Mouse (Mus musculus) neural tube, embryonic 15.5 days (tissue): ENCODE results near the gene 2210016F16Rik. TPM values are rescaled to one million over a fixed set of nuclear protein-coding genes. Genes with fewer than 3 reads are reported as not detected.
"Not testable (repeated sequence)": the region's sequence is repeated elsewhere in the genome, so short reads cannot be mapped to it uniquely, and the experiment has no call there.

ENCODE experiments used
- ATAC-seq: fragments of 200-750 bp; cut with Nextera tagmentation; 2 replicates; pipeline ENCODE4 v1.8.0; 2017; ENCODE audit warnings: mild to moderate bottlenecking, moderate TSS enrichment, moderate library complexity; ENCODE audit not compliant: low FRiP score
- H3K27ac ChIP-seq: fragments of 300-500 bp; sonication (generic); replicated peaks from 2 replicates; pipeline ENCODE4 v1.5.1; 2015; ENCODE audit warnings: mild to moderate bottlenecking, inconsistent platforms
- H3K27me3 ChIP-seq: fragments of 300-500 bp; sonication (generic); replicated peaks from 2 replicates; pipeline ENCODE4 v1.6.1; 2015; ENCODE audit warnings: inconsistent platforms
- H3K36me3 ChIP-seq: fragments of 300-500 bp; sonication (generic); 2 replicates; pipeline ENCODE4 v1.6.1; 2015; ENCODE audit warnings: inconsistent platforms
- H3K4me1 ChIP-seq: fragments of 300-500 bp; sonication (generic); 2 replicates; pipeline ENCODE4 v1.6.1; 2015; ENCODE audit warnings: inconsistent platforms
- H3K4me2 ChIP-seq: fragments of 300-500 bp; sonication (generic); 2 replicates; pipeline ENCODE4 v1.6.1; 2015; ENCODE audit warnings: inconsistent platforms, mild to moderate bottlenecking, moderate library complexity
- H3K4me3 ChIP-seq: fragments of 300-500 bp; sonication (generic); replicated peaks from 2 replicates; pipeline ENCODE4 v1.5.1; 2015; ENCODE audit warnings: mild to moderate bottlenecking, inconsistent platforms
- H3K9ac ChIP-seq: fragments of 300-500 bp; sonication (generic); replicated peaks from 2 replicates; pipeline ENCODE4 v1.6.1; 2015; ENCODE audit warnings: mild to moderate bottlenecking, inconsistent platforms
- H3K9me3 ChIP-seq: fragments of 300-500 bp; sonication (generic); replicated peaks from 2 replicates; pipeline ENCODE4 v1.6.1; 2016; ENCODE audit warnings: inconsistent platforms
- WGBS: fragments of 180-500 bp; shearing (Covaris S2); methylation state at CpG from one replicate; pipeline ENCODE4 v1.1.7; 2015; ENCODE audit warnings: mixed read lengths; 5-methylcytosine and 5-hydroxymethylcytosine counted together
- polyA plus RNA-seq: library from polyadenylated mRNA; unstranded; fragments of >200 nt; fragmentation: Nextera tagmentation; extraction: Ambion mirVana; gene quantifications from 2 replicates; pipeline ENCODE4 v1.2.1, GENCODE M21; 2015

Gene 2210016F16Rik
- polyA plus RNA-seq, 1 experiment from 2014 or later: 23.4 TPM

GRCm38 (mm10) chr13:58372278-58373152 lies 12.5 kb downstream of the 2210016F16Rik start:
- Histone ChIP-seq H3K4me3 (no peak overlapping the region), H3K4me1 (no peaks in the 10 kb centered on the region), H3K27me3 (no peaks in the 10 kb centered on the region), H3K36me3 (no peaks in the 10 kb centered on the region), H3K9ac (no peak overlapping the region), H3K9me3 (no peaks in the 10 kb centered on the region), H3K4me2 (no peak overlapping the region), H3K27ac (no peak overlapping the region)
- 92% methylated on average over 5 of the region's 5 CpGs for WGBS
- ATAC-seq: no peak

DNA sequence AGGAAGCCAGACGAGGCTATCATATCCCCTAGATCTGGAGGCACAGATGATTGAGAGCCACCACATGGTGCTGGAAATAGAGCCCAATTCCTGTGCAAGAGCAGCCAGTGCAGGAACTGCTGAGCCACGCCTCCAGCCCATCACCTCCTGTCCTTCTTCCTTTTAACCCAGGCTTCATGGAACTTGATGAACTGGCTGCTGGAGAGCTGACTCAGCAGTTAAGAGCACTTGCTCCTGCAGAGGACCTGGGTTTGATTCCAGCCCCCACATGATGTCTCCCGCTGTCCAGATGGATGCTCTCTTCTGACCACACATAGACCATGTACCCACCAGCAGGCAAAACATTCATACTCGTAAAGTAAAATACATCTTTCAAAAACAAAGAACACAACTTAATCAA lies 16.2 kb downstream of the 2210016F16Rik start:
- WGBS: 74% methylated on average over 4 of the region's 4 CpGs
- ATAC-seq: no peak
- H3K27me3 ChIP-seq: no peaks in the 10 kb centered on the region
- no peak overlapping the region for H3K27ac ChIP-seq
- H3K9me3 ChIP-seq: no peaks in the 10 kb centered on the region
- no peaks in the 10 kb centered on the region for H3K4me1 ChIP-seq
- H3K4me3 ChIP-seq: no peak overlapping the region
- no peak overlapping the region for H3K4me2 ChIP-seq
- no peak overlapping the region for H3K9ac ChIP-seq
- H3K36me3 ChIP-seq: no peaks in the 10 kb centered on the region

DNA sequence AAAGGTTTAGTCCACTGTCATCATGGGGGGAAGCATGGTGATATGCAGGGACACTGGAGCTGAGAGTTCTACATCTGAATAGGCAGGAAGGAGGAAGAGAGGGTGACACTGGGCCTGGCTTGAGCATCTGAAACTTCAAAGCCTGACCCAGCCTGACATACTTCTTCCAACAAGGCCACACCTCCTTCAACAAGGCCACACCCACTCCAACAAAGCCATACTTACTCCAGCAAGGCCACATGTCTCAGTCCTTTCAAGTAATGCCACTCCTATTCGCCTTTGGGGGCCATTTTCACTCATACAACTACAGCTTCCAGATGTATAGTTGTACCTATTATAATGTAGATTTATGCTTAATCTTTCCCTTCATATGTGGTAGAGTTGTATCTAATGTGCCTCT lies 17.4 kb downstream of the 2210016F16Rik start:
- Histone ChIP-seq H3K4me2 (no peak overlapping the region), H3K4me3 (no peak overlapping the region), H3K9ac (no peak overlapping the region), H3K9me3 (no peaks in the 10 kb centered on the region), H3K36me3 (no peaks in the 10 kb centered on the region), H3K4me1 (no peaks in the 10 kb centered on the region), H3K27ac (no peak overlapping the region), H3K27me3 (no peaks in the 10 kb centered on the region)
- no peak for ATAC-seq
- WGBS: 79% methylated on average over 1 of the region's 1 CpGs

GRCm38 (mm10) chr13:58366373-58366772 lies 18.7 kb downstream of the 2210016F16Rik start:
- Histone ChIP-seq H3K27ac (no peak overlapping the region), H3K27me3 (no peaks in the 10 kb centered on the region), H3K4me3 (no peak overlapping the region), H3K4me1 (no peaks in the 10 kb centered on the region), H3K4me2 (no peak overlapping the region), H3K9ac (no peak overlapping the region), H3K36me3 (no peaks in the 10 kb centered on the region), H3K9me3 (no peaks in the 10 kb centered on the region)
- WGBS: 90% methylated on average over 3 of the region's 3 CpGs
- no peak for ATAC-seq

GRCm38 (mm10) chr13:58365179-58365578 lies 19.8 kb downstream of the 2210016F16Rik start:
- 87% methylated on average over 8 of the region's 8 CpGs for WGBS

DNA sequence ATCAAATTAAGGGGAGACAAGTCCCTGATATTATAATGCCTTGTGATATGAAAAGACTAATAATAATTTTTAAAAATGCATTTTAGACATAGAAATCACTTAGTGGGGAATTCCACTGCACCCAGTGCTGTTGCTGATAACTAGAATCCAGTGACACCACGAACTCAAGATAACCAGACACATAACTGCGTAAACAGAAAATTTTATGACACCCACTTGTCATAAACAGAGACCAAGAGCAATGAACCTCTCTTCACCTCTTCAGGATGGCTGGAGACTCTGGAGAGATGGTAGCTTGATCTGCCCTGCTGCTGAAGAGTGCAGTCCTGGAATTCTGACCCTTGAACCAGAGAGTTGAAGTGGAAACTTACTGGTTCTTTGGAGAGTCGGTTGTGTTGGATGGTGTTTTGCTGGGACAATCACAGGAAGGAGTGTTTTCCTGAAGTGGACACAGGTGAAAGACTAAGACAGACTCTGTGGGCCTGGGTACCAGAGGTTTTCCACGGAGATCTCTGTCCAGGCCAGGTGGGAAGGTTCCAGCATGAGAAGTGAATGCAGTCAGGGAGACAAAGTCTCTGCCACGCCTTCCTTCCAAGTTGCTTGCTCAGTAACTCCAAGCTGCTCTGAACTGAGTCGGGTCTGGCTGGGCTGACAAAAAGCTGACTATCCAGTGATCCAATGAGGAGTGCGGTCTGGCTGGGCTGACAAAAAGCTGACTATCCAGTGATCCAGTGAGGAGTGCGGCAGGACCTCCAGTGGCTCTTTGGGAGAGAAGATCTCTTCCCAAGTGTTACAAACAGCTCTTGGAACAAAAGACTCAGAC lies 20.5 kb downstream of the 2210016F16Rik start:
- Histone ChIP-seq H3K4me1 (no peaks in the 10 kb centered on the region), H3K36me3 (no peaks in the 10 kb centered on the region)
- 81% methylated on average over 8 of the region's 8 CpGs for WGBS

More at GRCm38 (mm10) chr13:58365179-58365578, 19.8 kb downstream of the 2210016F16Rik start:
- H3K36me3 ChIP-seq, H3K9ac ChIP-seq, H3K4me2 ChIP-seq, H3K27me3 ChIP-seq, H3K9me3 ChIP-seq, H3K4me1 ChIP-seq, H3K27ac ChIP-seq, H3K4me3 ChIP-seq, ATAC-seq: not testable (repeated sequence)

DNA sequence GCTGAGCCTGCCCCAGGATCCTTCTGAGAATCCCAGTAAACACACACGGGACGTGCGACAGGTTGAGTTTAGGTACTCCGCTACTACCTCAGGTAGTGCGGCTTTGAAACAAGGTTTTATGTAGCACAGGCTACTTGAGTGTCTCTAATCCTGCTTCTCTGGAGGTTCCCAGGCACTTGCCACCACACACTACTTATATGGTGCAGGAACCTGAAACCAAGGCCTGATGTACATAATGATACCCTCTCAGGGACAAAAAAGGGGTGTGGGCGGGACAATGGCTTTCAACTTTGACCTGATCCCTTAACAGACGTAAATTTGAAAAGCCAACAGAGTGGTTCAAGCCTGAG lies 25.7 kb downstream of the 2210016F16Rik start:
- Histone ChIP-seq H3K9me3 (no peaks in the 10 kb centered on the region), H3K4me3 (peak overlapping the region; percentile 73), H3K36me3 (no peaks in the 10 kb centered on the region), H3K4me1 (peaks cover 3% of the 10 kb centered on the region; the same call in 1 of the 2 replicates), H3K27ac (peak overlapping the region; percentile 61; the same call in 1 of the 2 replicates), H3K27me3 (no peaks in the 10 kb centered on the region), H3K9ac (peak overlapping the region; percentile 20; the same call in 1 of the 2 replicates), H3K4me2 (peak overlapping the region; percentile 96)
- WGBS: 5% methylated on average over 7 of the region's 7 CpGs
- ATAC-seq: no peak

More for the DNA sequence above, 20.5 kb downstream of the 2210016F16Rik start:
- no peaks in the 10 kb centered on the region for H3K27me3 ChIP-seq
- no peak overlapping the region for H3K4me2 ChIP-seq
- H3K4me3 ChIP-seq: no peak overlapping the region
- ATAC-seq: no peak
- H3K9ac ChIP-seq: no peak overlapping the region
- no peak overlapping the region for H3K27ac ChIP-seq
- H3K9me3 ChIP-seq: no peaks in the 10 kb centered on the region

GRCm38 (mm10) chr13:58358629-58359303 lies 26.3 kb downstream of the 2210016F16Rik start, which contains the start of gene Kif27:
TSS of gene Kif27 (minus strand) at chr13:58359122.
- peak within 1 kb of the TSS; percentile 61; the same call in 1 of the 2 replicates for H3K27ac ChIP-seq
- no peaks in the 10 kb centered on the region for H3K9me3 ChIP-seq
- H3K4me2 ChIP-seq: peak within 1 kb of the TSS; percentile 96
- no peaks in the 10 kb centered on the region for H3K36me3 ChIP-seq
- peak within 1 kb of the TSS; percentile 73 for H3K4me3 ChIP-seq
- H3K4me1 ChIP-seq: peaks cover 3% of the 10 kb centered on the region; the same call in 1 of the 2 replicates
- no peaks in the 10 kb centered on the region for H3K27me3 ChIP-seq
- WGBS: under 1% methylated on average over 63 of the region's 85 CpGs
- H3K9ac ChIP-seq: peak within 1 kb of the TSS; percentile 56
- peak; percentile 98 for ATAC-seq

GRCm38 (mm10) chr13:58352996-58353395 lies 32.0 kb downstream of the 2210016F16Rik start:
- H3K36me3 ChIP-seq: no peaks in the 10 kb centered on the region
- H3K4me1 ChIP-seq: no peaks in the 10 kb centered on the region
- H3K4me2 ChIP-seq: no peak overlapping the region
- no peak overlapping the region for H3K4me3 ChIP-seq
- H3K9me3 ChIP-seq: no peaks in the 10 kb centered on the region
- no peak overlapping the region for H3K27ac ChIP-seq
- no peak overlapping the region for H3K9ac ChIP-seq
- no peaks in the 10 kb centered on the region for H3K27me3 ChIP-seq
- no peak for ATAC-seq

- Histone ChIP-seq H3K4me3 (no peak overlapping the region), H3K9me3 (no peaks in the 10 kb centered on the region), H3K27ac (no peak overlapping the region), H3K27me3 (no peaks in the 10 kb centered on the region), H3K4me2 (no peak overlapping the region), H3K4me1 (no peaks in the 10 kb centered on the region), H3K36me3 (no peaks in the 10 kb centered on the region), H3K9ac (no peak overlapping the region)
- 80% methylated on average over 4 of the region's 4 CpGs for WGBS
- ATAC-seq: no peak
Observed at GRCm38 (mm10) chr13:58350606-58351005, 34.4 kb downstream of the 2210016F16Rik start.

GRCm38 (mm10) chr13:58344505-58344904 lies 40.5 kb downstream of the 2210016F16Rik start:
- H3K27ac ChIP-seq: no peak overlapping the region
- no peaks in the 10 kb centered on the region for H3K27me3 ChIP-seq
- WGBS: 85% methylated on average over 9 of the region's 9 CpGs
- ATAC-seq: no peak
- no peak overlapping the region for H3K4me2 ChIP-seq
- H3K9ac ChIP-seq: no peak overlapping the region
- H3K9me3 ChIP-seq: no peaks in the 10 kb centered on the region
- H3K4me1 ChIP-seq: no peaks in the 10 kb centered on the region
- H3K4me3 ChIP-seq: no peak overlapping the region
- no peaks in the 10 kb centered on the region for H3K36me3 ChIP-seq
